ENCODE assay signal across 20 mouse cellular contexts in genomic region chr4:139481400-139481799, GRCm38 (mm10). TPM values are rescaled to one million over a fixed set of nuclear protein-coding genes. Genes with fewer than 3 reads are reported as not detected.
DNase-seq lines count a peak whose midpoint lies in the region; ATAC-seq and TF ChIP-seq lines count a peak whose summit lies in the region.
"Had no signal": no experiment of that assay in that cellular context is flagged by ENCODE, and none has a peak within 500 bp of the region (broad histone marks: within the 10 kb centered on the region; RNA-seq: fewer than 3 reads in every experiment).

No protein-coding gene starts in this region.

- intact Hi-C loops in heart, adult 2 months (cut with DNase I): no loop called here

- H3K9ac ChIP-seq in heart, embryonic 12.5 days: no peak overlapping the region
- H3K9ac ChIP-seq in heart, adult 2 months (ENCODE audit: low read depth, low read length): no peak overlapping the region
- no peak overlapping the region for H3K9ac ChIP-seq in lung, embryonic 16.5 days (ENCODE audit: low read length)
- H3K9ac ChIP-seq: forebrain, embryonic 12.5 days; hindbrain, embryonic 12.5 days; kidney, embryonic 15.5 days; liver, postnatal 0 days had no signal

- peak overlapping the region; percentile 43; the same call in 1 of the 2 replicates for H3K27ac ChIP-seq in heart, embryonic 12.5 days (ENCODE audit: poor library complexity, severe bottlenecking)
- H3K27ac ChIP-seq in heart, adult 2 months: no peak overlapping the region; the same call in 1 of the 2 replicates
- peak overlapping the region; percentile 49; the same call in 1 of the 2 replicates for H3K27ac ChIP-seq in lung, embryonic 16.5 days (ENCODE audit: low read length)
- H3K27ac ChIP-seq: forebrain, embryonic 12.5 days; hindbrain, embryonic 12.5 days; kidney, embryonic 15.5 days; left cerebral cortex, adult 2 months; limb, embryonic 10.5 days had no signal

- no peak for TF ChIP-seq POLR2A in heart, adult 2 months (IDR thresholded peaks at IDR 0.05; ENCODE audit: insufficient read depth, low read depth, low read length)
- no peak for TF ChIP-seq POLR2A in lung, adult 2 months (IDR thresholded peaks at IDR 0.05; ENCODE audit: borderline replicate concordance, extremely low read depth, low read depth, low read length)

- no peaks in the 10 kb centered on the region for H3K27me3 ChIP-seq in heart, embryonic 12.5 days (replicated peaks)
- H3K27me3 ChIP-seq in heart, adult 2 months (ENCODE audit: control insufficient read depth, insufficient read depth, low read length): no peaks in the 10 kb centered on the region
- no peaks in the 10 kb centered on the region for H3K27me3 ChIP-seq in lung, embryonic 16.5 days (ENCODE audit: control insufficient read depth, insufficient read depth, low read depth, low read length)
- H3K27me3 ChIP-seq: forebrain, embryonic 12.5 days; hindbrain, embryonic 12.5 days; kidney, embryonic 15.5 days had no signal

- ATAC-seq in heart, embryonic 12.5 days (ENCODE audit: insufficient number of reproducible peaks, low FRiP score): peak; percentile 64
- peak; percentile 32 for ATAC-seq in lung, embryonic 16.5 days (ENCODE audit: low read depth)
- ATAC-seq in megakaryocyte progenitor cell, adult 5-6 weeks (replicated peaks; ENCODE audit: poor library complexity): peak; percentile 38; the same call in 1 of the 2 replicates
- ATAC-seq: liver, postnatal 0 days had no signal

- no peak for DNase-seq in heart, adult 2 months
- DNase-seq in lung, adult 2 months: no peak
- no peak for DNase-seq in layer of hippocampus, postnatal 25 days (ENCODE audit: extremely low spot score in 1 of 2, low spot score in 1 of 2)
- DNase-seq in frontal cortex, postnatal 36 days (ENCODE audit: low spot score in 2 of 2): no peak
- DNase-seq: adrenal gland, postnatal 25 days; gastrocnemius, postnatal 10 days; heart, adult 18-20 months; liver, postnatal 0 days; lung, postnatal 4 days; thymus, postnatal 25 days had no signal

- TF ChIP-seq EP300 in heart, adult 2 months (IDR thresholded peaks at IDR 0.05; ENCODE audit: insufficient read depth, low read depth, low read length): no peak

- H3K9me3 ChIP-seq in heart, embryonic 12.5 days (replicated peaks): no peaks in the 10 kb centered on the region
- no peaks in the 10 kb centered on the region for H3K9me3 ChIP-seq in lung, embryonic 16.5 days (ENCODE audit: control insufficient read depth, low read length)
- H3K9me3 ChIP-seq: forebrain, embryonic 12.5 days; G1E; hindbrain, embryonic 12.5 days; kidney, embryonic 15.5 days; limb, embryonic 10.5 days had no signal

- TF ChIP-seq CTCF in heart, adult 2 months (IDR thresholded peaks at IDR 0.05): no peak
- TF ChIP-seq CTCF in lung, adult 2 months (IDR thresholded peaks at IDR 0.05; ENCODE audit: insufficient read depth, low read length): no peak

- no peak overlapping the region for H3K4me2 ChIP-seq in heart, embryonic 12.5 days
- no peak overlapping the region for H3K4me2 ChIP-seq in lung, embryonic 16.5 days (ENCODE audit: low read depth, low read length)
- H3K4me2 ChIP-seq: forebrain, embryonic 12.5 days; hindbrain, embryonic 12.5 days; kidney, embryonic 15.5 days; midbrain, embryonic 11.5 days had no signal

- H3K36me3 ChIP-seq in heart, embryonic 12.5 days: peaks cover 99% of the 10 kb centered on the region
- no peaks in the 10 kb centered on the region for H3K36me3 ChIP-seq in heart, adult 2 months (ENCODE audit: control insufficient read depth, insufficient read depth, low read length)
- H3K36me3 ChIP-seq in lung, embryonic 16.5 days (ENCODE audit: control insufficient read depth, insufficient read depth, low read length): peaks cover 69% of the 10 kb centered on the region

- no peak overlapping the region for H3K4me3 ChIP-seq in heart, embryonic 12.5 days
- no peak overlapping the region for H3K4me3 ChIP-seq in heart, adult 2 months
- no peak overlapping the region for H3K4me3 ChIP-seq in lung, embryonic 16.5 days (ENCODE audit: low read length)
- H3K4me3 ChIP-seq in lung, adult 2 months (replicated peaks; ENCODE audit: extremely low read depth, low read depth, low read length): no peak overlapping the region
- H3K4me3 ChIP-seq: forebrain, embryonic 12.5 days; hindbrain, embryonic 12.5 days; kidney, embryonic 15.5 days; left cerebral cortex, adult 2 months; limb, embryonic 10.5 days had no signal

- H3K79me2 ChIP-seq in heart, adult 2 months (replicated peaks; ENCODE audit: control insufficient read depth, insufficient read depth, low read length): no peaks in the 10 kb centered on the region

- 35% methylated on average over 1 of the region's 1 CpGs for WGBS in heart, embryonic 12.5 days
- WGBS in heart, adult 2 months: 16% methylated on average over 1 of the region's 1 CpGs
- WGBS in lung, embryonic 16.5 days: 79% methylated on average over 1 of the region's 1 CpGs
- 60% methylated on average over 1 of the region's 1 CpGs for WGBS in lung, adult 2 months

- peaks cover 17% of the 10 kb centered on the region for H3K4me1 ChIP-seq in heart, embryonic 12.5 days (replicated peaks)
- peaks cover 3% of the 10 kb centered on the region; the same call in 1 of the 2 replicates for H3K4me1 ChIP-seq in heart, adult 2 months (ENCODE audit: control insufficient read depth, insufficient read depth, low read length)
- H3K4me1 ChIP-seq in lung, embryonic 16.5 days (replicated peaks; ENCODE audit: control insufficient read depth, insufficient read depth, low read length): no peaks in the 10 kb centered on the region
- H3K4me1 ChIP-seq in lung, adult 2 months (ENCODE audit: control insufficient read depth, insufficient read depth, low read length): no peaks in the 10 kb centered on the region
- H3K4me1 ChIP-seq: hindbrain, embryonic 12.5 days; limb, embryonic 10.5 days had no signal

RNA-seq across cellular contexts. Expression of gene Iffo2, which starts 48.9 kb away (rescaled TPM):
- polyA plus RNA-seq in heart, embryonic 12.5 days (2016; fragmentation: Nextera tagmentation; extraction: Ambion mirVana): 4.8 and 4.9 TPM in 2 replicates
- 1 to 10 TPM; 4.9 to 5.0 TPM for total RNA-seq in heart, adult 2 months (2021)
- 3.1 and 4.5 TPM in 2 replicates for polyA plus RNA-seq in heart, adult 2 months (2012; rRNA removed)
- 2.9 and 3.7 TPM in 2 replicates for polyA plus RNA-seq in lung, embryonic 16.5 days (2015; fragmentation: Nextera tagmentation; extraction: Ambion mirVana)
- polyA plus RNA-seq in lung, adult 2 months (2012; rRNA removed): 7.4 and 9.5 TPM in 2 replicates
- total RNA-seq in megakaryocyte progenitor cell, adult 5-6 weeks (2015): 0.39 and 0.69 TPM in 2 replicates
- 0.33 and 1.2 TPM in 2 replicates for total RNA-seq in megakaryocyte progenitor cell, adult 5-6 weeks (2017)
- total RNA-seq in layer of hippocampus, postnatal 25 days (2021): 10 to 100 TPM; 15.3 to 16.3 TPM
